Mouse (Mus musculus): Measurements from ENCODE around the gene Nt5c3b. TPM values are rescaled to one million over a fixed set of nuclear protein-coding genes. Genes with fewer than 3 reads are reported as not detected.

Nt5c3b gene
- total and polyA plus RNA-seq, 2 experiments from 2014 or later = 68.3 to 84.7 TPM

GRCm38 (mm10) chr11:100408835-100409462 lies 32.7 kb downstream of the Nt5c3b start:
- Histone ChIP-seq H3K4me2 (ENCODE audit: low read depth, low read length) (no peak overlapping the region), H3K4me1 (ENCODE audit: control insufficient read depth, insufficient read depth) (peaks cover 29% of the 10 kb centered on the region), H3K9me3 (replicated peaks; ENCODE audit: control insufficient read depth, low read length) (no peaks in the 10 kb centered on the region), H3K36me3 (replicated peaks; ENCODE audit: control insufficient read depth, insufficient read depth, low read length) (peaks cover 15% of the 10 kb centered on the region; the same call in 1 of the 2 replicates), H3K4me3 (ENCODE audit: low read depth, low read length) (no peak overlapping the region), H3K27ac (ENCODE audit: low read depth) (peak overlapping the region; percentile 67; the same call in 1 of the 2 replicates), H3K27me3 (ENCODE audit: control insufficient read depth, insufficient read depth, low read length) (no peaks in the 10 kb centered on the region), H3K9ac (replicated peaks; ENCODE audit: low read depth, low read length) (no peak overlapping the region)
- DNase-seq (ENCODE audit: low spot score) (no peak), ATAC-seq (ENCODE audit: insufficient read depth, low read depth) (no peak)
- 86% methylated on average over 12 of the region's 12 CpGs for WGBS
- no peak for TF ChIP-seq CTCF (IDR thresholded peaks at IDR 0.05; ENCODE audit: low read depth)
- TF ChIP-seq EP300 (IDR thresholded peaks at IDR 0.05; ENCODE audit: low read depth) = no peak

GRCm38 (mm10) chr11:100408076-100408834 lies 33.4 kb downstream of the Nt5c3b start:
- peak; percentile 57 for ATAC-seq (ENCODE audit: insufficient read depth, low read depth)
- peak overlapping the region; percentile 67; the same call in 1 of the 2 replicates for H3K27ac ChIP-seq (ENCODE audit: low read depth)

GRCm38 (mm10) chr11:100406995-100407705 lies 34.5 kb downstream of the Nt5c3b start:
- Histone ChIP-seq H3K9ac (replicated peaks; ENCODE audit: low read depth, low read length) (no peak overlapping the region), H3K4me1 (ENCODE audit: control insufficient read depth, insufficient read depth) (peaks cover 27% of the 10 kb centered on the region), H3K36me3 (replicated peaks; ENCODE audit: control insufficient read depth, insufficient read depth, low read length) (peaks cover 15% of the 10 kb centered on the region; the same call in 1 of the 2 replicates), H3K27me3 (ENCODE audit: control insufficient read depth, insufficient read depth, low read length) (no peaks in the 10 kb centered on the region), H3K27ac (ENCODE audit: low read depth) (no peak overlapping the region), H3K9me3 (replicated peaks; ENCODE audit: control insufficient read depth, low read length) (no peaks in the 10 kb centered on the region), H3K4me2 (ENCODE audit: low read depth, low read length) (no peak overlapping the region), H3K4me3 (ENCODE audit: low read depth, low read length) (no peak overlapping the region)
- ATAC-seq (ENCODE audit: insufficient read depth, low read depth) (no peak), DNase-seq (ENCODE audit: low spot score) (no peak)
- 85% methylated on average over 5 of the region's 5 CpGs for WGBS
- no peak for TF ChIP-seq CTCF (IDR thresholded peaks at IDR 0.05; ENCODE audit: low read depth)
- TF ChIP-seq EP300 (IDR thresholded peaks at IDR 0.05; ENCODE audit: low read depth) = no peak

More at GRCm38 (mm10) chr11:100408076-100408834, 33.4 kb downstream of the Nt5c3b start:
- Histone ChIP-seq H3K9me3 (replicated peaks; ENCODE audit: control insufficient read depth, low read length) (no peaks in the 10 kb centered on the region), H3K27me3 (ENCODE audit: control insufficient read depth, insufficient read depth, low read length) (no peaks in the 10 kb centered on the region), H3K4me2 (ENCODE audit: low read depth, low read length) (no peak overlapping the region), H3K9ac (replicated peaks; ENCODE audit: low read depth, low read length) (no peak overlapping the region), H3K4me3 (ENCODE audit: low read depth, low read length) (no peak overlapping the region), H3K4me1 (ENCODE audit: control insufficient read depth, insufficient read depth) (peaks cover 29% of the 10 kb centered on the region), H3K36me3 (replicated peaks; ENCODE audit: control insufficient read depth, insufficient read depth, low read length) (peaks cover 15% of the 10 kb centered on the region; the same call in 1 of the 2 replicates)
- no peak for TF ChIP-seq EP300 (IDR thresholded peaks at IDR 0.05; ENCODE audit: low read depth)
- TF ChIP-seq CTCF (IDR thresholded peaks at IDR 0.05; ENCODE audit: low read depth) = peak; percentile 89
- DNase-seq (ENCODE audit: low spot score) = peak; percentile 85
- 38% methylated on average over 10 of the region's 10 CpGs for WGBS

GRCm38 (mm10) chr11:100406273-100406672 lies 35.3 kb downstream of the Nt5c3b start:
- WGBS = 78% methylated on average over 8 of the region's 8 CpGs
- no peaks in the 10 kb centered on the region for H3K9me3 ChIP-seq (replicated peaks; ENCODE audit: control insufficient read depth, low read length)
- DNase-seq (ENCODE audit: low spot score) (no peak), ATAC-seq (ENCODE audit: insufficient read depth, low read depth) (no peak)
- H3K36me3 ChIP-seq (replicated peaks; ENCODE audit: control insufficient read depth, insufficient read depth, low read length) = peaks cover 15% of the 10 kb centered on the region; the same call in 1 of the 2 replicates
- no peak overlapping the region for H3K4me3 ChIP-seq (ENCODE audit: low read depth, low read length)
- H3K27me3 ChIP-seq (ENCODE audit: control insufficient read depth, insufficient read depth, low read length) = no peaks in the 10 kb centered on the region
- H3K9ac ChIP-seq (replicated peaks; ENCODE audit: low read depth, low read length) = no peak overlapping the region
- H3K4me1 ChIP-seq (ENCODE audit: control insufficient read depth, insufficient read depth) = peaks cover 33% of the 10 kb centered on the region
- no peak overlapping the region for H3K4me2 ChIP-seq (ENCODE audit: low read depth, low read length)
- no peak overlapping the region for H3K27ac ChIP-seq (ENCODE audit: low read depth)
- no peak for TF ChIP-seq CTCF (IDR thresholded peaks at IDR 0.05; ENCODE audit: low read depth)

GRCm38 (mm10) chr11:100404456-100405074 lies 37.0 kb downstream of the Nt5c3b start:
- no peaks in the 10 kb centered on the region for H3K9me3 ChIP-seq (replicated peaks; ENCODE audit: control insufficient read depth, low read length)
- H3K36me3 ChIP-seq (replicated peaks; ENCODE audit: control insufficient read depth, insufficient read depth, low read length) = 0 out of 2 replicates have a peak, but pooled peaks cover 4% of the 10 kb centered on the region
- WGBS = 88% methylated on average over 3 of the region's 3 CpGs
- DNase-seq (ENCODE audit: low spot score) (no peak), ATAC-seq (ENCODE audit: insufficient read depth, low read depth) (no peak)
- H3K9ac ChIP-seq (replicated peaks; ENCODE audit: low read depth, low read length) = no peak overlapping the region
- H3K4me2 ChIP-seq (ENCODE audit: low read depth, low read length) = no peak overlapping the region
- H3K4me3 ChIP-seq (ENCODE audit: low read depth, low read length) = no peak overlapping the region
- peaks cover 50% of the 10 kb centered on the region for H3K4me1 ChIP-seq (ENCODE audit: control insufficient read depth, insufficient read depth)
- TF ChIP-seq EP300 (IDR thresholded peaks at IDR 0.05; ENCODE audit: low read depth) (no peak), CTCF (IDR thresholded peaks at IDR 0.05; ENCODE audit: low read depth) (no peak)
- H3K27ac ChIP-seq (ENCODE audit: low read depth) = peak overlapping the region; percentile 94
- H3K27me3 ChIP-seq (ENCODE audit: control insufficient read depth, insufficient read depth, low read length) = no peaks in the 10 kb centered on the region
